Mouse (Mus musculus) effector memory CD4-positive, alpha-beta T cell, adult 5 months (primary cell): ENCODE measurements around the gene Ncf4. TPM values are rescaled to one million over a fixed set of nuclear protein-coding genes. Genes with fewer than 3 reads are reported as not detected.

ENCODE experiments used
- polyA plus RNA-seq: library from polyadenylated mRNA; unstranded; fragments of 100-300 nt; shearing (Covaris generic); gene quantifications from one replicate; pipeline ENCODE4 v1.2.1, GENCODE M21; 2017

Gene Ncf4
- polyA plus RNA-seq = 94.7 TPM

GRCm38 (mm10) chr15:78244695-78245492, at the start of gene Ncf4:
Ncf4 (plus strand) TSS chr15:78244801.

DNA sequence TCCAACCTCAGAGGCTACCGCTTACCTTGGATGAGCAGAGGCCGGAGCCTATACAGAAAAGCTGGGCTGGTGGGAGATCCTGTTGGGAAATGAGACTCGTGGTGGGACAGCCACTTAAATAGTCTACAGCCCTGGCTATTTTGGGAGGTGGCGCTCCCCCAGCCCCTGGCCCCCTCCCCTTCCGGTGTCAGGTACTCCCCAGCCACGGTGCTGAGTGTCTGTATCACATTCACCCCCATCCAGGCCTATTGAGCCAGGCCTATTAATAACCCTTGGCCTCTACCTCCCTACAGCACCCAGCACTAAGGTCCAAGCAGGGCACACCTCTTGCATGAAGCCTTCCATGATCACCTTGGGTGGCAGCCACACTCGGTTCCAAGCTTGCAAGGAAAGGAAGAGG, 38.3 kb upstream of the Ncf4 start, which contains the start of gene Pvalb:
Gene Pvalb (minus strand): TSS at position 89 of the 400 bp plus-strand sequence.

GRCm38 (mm10) chr15:78305341-78305933, 60.8 kb downstream of the Ncf4 start, which contains the start of gene Csf2rb2:
Csf2rb2 (minus strand) TSS chr15:78305721.

Other genes with a start within 250 kb of the Ncf4 start
- gene Cacng2, start 124.8 kb upstream of the Ncf4 start, polyA plus RNA-seq = not detected
- gene Ift27, start 70.7 kb upstream of the Ncf4 start, polyA plus RNA-seq = 40.1 TPM
- not detected for gene Pvalb, start 38.4 kb upstream of the Ncf4 start, polyA plus RNA-seq
- not detected for gene Csf2rb2, start 60.9 kb downstream of the Ncf4 start, polyA plus RNA-seq
- not detected for gene Csf2rb, start 81.0 kb downstream of the Ncf4 start, polyA plus RNA-seq
- gene Tex33, start 151.1 kb downstream of the Ncf4 start, polyA plus RNA-seq = not detected
- gene Tst, start 161.1 kb downstream of the Ncf4 start, polyA plus RNA-seq = 0.36 TPM
- gene Mpst, start 161.6 kb downstream of the Ncf4 start, polyA plus RNA-seq = 5.0 TPM
- gene Kctd17, start 183.8 kb downstream of the Ncf4 start, polyA plus RNA-seq = 16.4 TPM
- gene Tmprss6, start 223.8 kb downstream of the Ncf4 start, polyA plus RNA-seq = not detected